Comparison of ENCODE assay signal across 16 mouse cellular contexts in the genomic region with DNA sequence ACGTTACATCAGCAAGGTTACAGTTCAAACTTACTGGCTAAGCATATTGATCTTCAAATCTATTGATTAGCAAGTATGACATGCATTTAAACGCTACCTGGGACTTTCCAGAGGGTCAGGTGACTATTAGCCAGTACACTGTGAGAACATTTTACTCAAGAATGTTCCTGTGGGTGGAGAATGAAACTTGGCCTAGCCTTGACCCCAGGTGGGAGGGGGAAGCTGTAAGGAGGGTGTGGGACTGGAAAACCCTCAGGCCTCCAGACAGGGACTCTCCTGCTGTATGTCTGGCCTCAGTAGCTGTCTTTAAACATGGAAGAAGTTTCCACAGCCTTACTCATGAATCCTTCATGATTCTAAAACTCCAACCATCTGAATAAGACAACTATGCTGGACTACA.
"Had no signal": no experiment of that assay in that cellular context is flagged by ENCODE, and none has a peak within 500 bp of the region (broad histone marks: within the 10 kb centered on the region; RNA-seq: fewer than 3 reads in every experiment).

No protein-coding gene starts in this region.

- H3K27ac ChIP-seq: neural tube, embryonic 13.5 days; neural tube, embryonic 15.5 days; stomach, embryonic 15.5 days; stomach, postnatal 0 days had no signal

- H3K9me3 ChIP-seq: neural tube, embryonic 13.5 days; neural tube, embryonic 15.5 days; stomach, embryonic 15.5 days had no signal

- H3K4me1 ChIP-seq: neural tube, embryonic 13.5 days; neural tube, embryonic 15.5 days; stomach, embryonic 15.5 days had no signal

- H3K36me3 ChIP-seq: neural tube, embryonic 13.5 days; neural tube, embryonic 15.5 days; stomach, embryonic 15.5 days had no signal

- H3K4me2 ChIP-seq: neural tube, embryonic 13.5 days; neural tube, embryonic 15.5 days; stomach, embryonic 15.5 days had no signal

- H3K4me3 ChIP-seq: neural tube, embryonic 13.5 days; neural tube, embryonic 15.5 days; stomach, embryonic 15.5 days had no signal

- DNase-seq: retina, postnatal 1 day; right cerebral cortex, adult 18-20 months; right cerebral cortex, postnatal 14 days; right cerebral cortex, postnatal 25 days; right cerebral cortex, postnatal 4 days; spleen, adult 18-20 months; thymus, adult 18-20 months; thymus, adult 2 months; thymus, postnatal 14 days; thymus, postnatal 25 days; thymus, postnatal 36 days; thymus, postnatal 4 days had no signal

- H3K9ac ChIP-seq: neural tube, embryonic 13.5 days; neural tube, embryonic 15.5 days; stomach, embryonic 15.5 days had no signal

- H3K27me3 ChIP-seq: neural tube, embryonic 13.5 days; neural tube, embryonic 15.5 days; stomach, embryonic 15.5 days had no signal
